Mouse (Mus musculus): ENCODE measurements at regions not wholly inside any gene's neighbourhood (a gene's known extent, or its start where the extent isn't known, plus 50 kb on each side); places are given as distances from the start of the nearest gene placed in this dataset.

- no peak overlapping the region for H3K27ac ChIP-seq (ENCODE audit: low read depth, low read length)
- H3K4me2 ChIP-seq (ENCODE audit: low read length), result no peak overlapping the region
- no peaks in the 10 kb centered on the region for H3K4me1 ChIP-seq (ENCODE audit: control insufficient read depth, insufficient read depth, low read depth, low read length)
- ATAC-seq, result peak; percentile 34; the same call in 1 of the 2 replicates
- no peaks in the 10 kb centered on the region for H3K27me3 ChIP-seq (replicated peaks; ENCODE audit: control insufficient read depth, insufficient read depth, low read length)
- H3K4me3 ChIP-seq (ENCODE audit: low read length), result no peak overlapping the region
- no peaks in the 10 kb centered on the region for H3K36me3 ChIP-seq (ENCODE audit: control insufficient read depth, insufficient read depth, low read length)
- no peak overlapping the region for H3K9ac ChIP-seq (ENCODE audit: low read depth, low read length)
- H3K9me3 ChIP-seq (ENCODE audit: control insufficient read depth, low read length), result no peaks in the 10 kb centered on the region
- WGBS, result 89% methylated on average over 8 of the region's 8 CpGs
Measured at GRCm38 (mm10) chr1:119223876-119224275, 170.5 kb upstream of the Gli2 start.

- no peak for ATAC-seq
- Histone ChIP-seq H3K27me3 (replicated peaks; ENCODE audit: control insufficient read depth, insufficient read depth, low read length) (no peaks in the 10 kb centered on the region), H3K9me3 (ENCODE audit: control insufficient read depth, low read length) (no peaks in the 10 kb centered on the region), H3K4me2 (ENCODE audit: low read length) (no peak overlapping the region), H3K9ac (ENCODE audit: low read depth, low read length) (no peak overlapping the region), H3K4me1 (ENCODE audit: control insufficient read depth, insufficient read depth, low read depth, low read length) (no peaks in the 10 kb centered on the region), H3K36me3 (ENCODE audit: control insufficient read depth, insufficient read depth, low read length) (no peaks in the 10 kb centered on the region), H3K27ac (ENCODE audit: low read depth, low read length) (no peak overlapping the region), H3K4me3 (ENCODE audit: low read length) (no peak overlapping the region)
- WGBS, result 90% methylated on average over 6 of the region's 6 CpGs
Measured at GRCm38 (mm10) chr1:119221901-119222300, 168.5 kb upstream of the Gli2 start.

GRCm38 (mm10) chr1:119221012-119221411 lies 167.6 kb upstream of the Gli2 start:
- Histone ChIP-seq H3K4me2 (ENCODE audit: low read length) (no peak overlapping the region), H3K4me1 (ENCODE audit: control insufficient read depth, insufficient read depth, low read depth, low read length) (no peaks in the 10 kb centered on the region), H3K9ac (ENCODE audit: low read depth, low read length) (no peak overlapping the region), H3K27ac (ENCODE audit: low read depth, low read length) (no peak overlapping the region), H3K9me3 (ENCODE audit: control insufficient read depth, low read length) (no peaks in the 10 kb centered on the region), H3K27me3 (replicated peaks; ENCODE audit: control insufficient read depth, insufficient read depth, low read length) (no peaks in the 10 kb centered on the region), H3K36me3 (ENCODE audit: control insufficient read depth, insufficient read depth, low read length) (no peaks in the 10 kb centered on the region), H3K4me3 (ENCODE audit: low read length) (no peak overlapping the region)
- no peak for ATAC-seq
- WGBS, result 81% methylated on average over 7 of the region's 7 CpGs

GRCm38 (mm10) chr1:119219817-119220216 lies 166.4 kb upstream of the Gli2 start:
- Histone ChIP-seq H3K4me1 (ENCODE audit: control insufficient read depth, insufficient read depth, low read depth, low read length) (no peaks in the 10 kb centered on the region), H3K4me2 (ENCODE audit: low read length) (no peak overlapping the region), H3K9ac (ENCODE audit: low read depth, low read length) (no peak overlapping the region), H3K4me3 (ENCODE audit: low read length) (no peak overlapping the region), H3K9me3 (ENCODE audit: control insufficient read depth, low read length) (no peaks in the 10 kb centered on the region), H3K27me3 (replicated peaks; ENCODE audit: control insufficient read depth, insufficient read depth, low read length) (no peaks in the 10 kb centered on the region), H3K36me3 (ENCODE audit: control insufficient read depth, insufficient read depth, low read length) (no peaks in the 10 kb centered on the region), H3K27ac (ENCODE audit: low read depth, low read length) (no peak overlapping the region)
- WGBS, result 73% methylated on average over 7 of the region's 10 CpGs
- no peak for ATAC-seq

- Histone ChIP-seq H3K9me3 (ENCODE audit: control insufficient read depth, low read length) (no peaks in the 10 kb centered on the region), H3K4me3 (ENCODE audit: low read length) (no peak overlapping the region), H3K36me3 (ENCODE audit: control insufficient read depth, insufficient read depth, low read length) (no peaks in the 10 kb centered on the region), H3K4me2 (ENCODE audit: low read length) (no peak overlapping the region), H3K27me3 (replicated peaks; ENCODE audit: control insufficient read depth, insufficient read depth, low read length) (no peaks in the 10 kb centered on the region), H3K4me1 (ENCODE audit: control insufficient read depth, insufficient read depth, low read depth, low read length) (no peaks in the 10 kb centered on the region), H3K9ac (ENCODE audit: low read depth, low read length) (no peak overlapping the region), H3K27ac (ENCODE audit: low read depth, low read length) (no peak overlapping the region)
- ATAC-seq, result no peak
- 61% methylated on average over 4 of the region's 4 CpGs for WGBS
Measured at GRCm38 (mm10) chr1:119217387-119217786, 164.0 kb upstream of the Gli2 start.

- no peak overlapping the region for H3K4me3 ChIP-seq (ENCODE audit: low read length)
- no peaks in the 10 kb centered on the region for H3K27me3 ChIP-seq (replicated peaks; ENCODE audit: control insufficient read depth, insufficient read depth, low read length)
- ATAC-seq, result no peak
- no peaks in the 10 kb centered on the region; the same call in 1 of the 2 replicates for H3K4me1 ChIP-seq (ENCODE audit: control insufficient read depth, insufficient read depth, low read depth, low read length)
- H3K9me3 ChIP-seq (ENCODE audit: control insufficient read depth, low read length), result no peaks in the 10 kb centered on the region
- no peak overlapping the region for H3K4me2 ChIP-seq (ENCODE audit: low read length)
- 55% methylated on average over 7 of the region's 7 CpGs for WGBS
- no peaks in the 10 kb centered on the region for H3K36me3 ChIP-seq (ENCODE audit: control insufficient read depth, insufficient read depth, low read length)
- no peak overlapping the region for H3K27ac ChIP-seq (ENCODE audit: low read depth, low read length)
- H3K9ac ChIP-seq (ENCODE audit: low read depth, low read length), result no peak overlapping the region
Measured at GRCm38 (mm10) chr1:119209607-119210007, 156.2 kb upstream of the Gli2 start.

- Histone ChIP-seq H3K9me3 (ENCODE audit: control insufficient read depth, low read length) (no peaks in the 10 kb centered on the region), H3K4me3 (ENCODE audit: low read length) (no peak overlapping the region), H3K4me1 (ENCODE audit: control insufficient read depth, insufficient read depth, low read depth, low read length) (peaks cover under 1% of the 10 kb centered on the region; the same call in 1 of the 2 replicates), H3K4me2 (ENCODE audit: low read length) (no peak overlapping the region), H3K36me3 (ENCODE audit: control insufficient read depth, insufficient read depth, low read length) (no peaks in the 10 kb centered on the region), H3K9ac (ENCODE audit: low read depth, low read length) (no peak overlapping the region), H3K27me3 (replicated peaks; ENCODE audit: control insufficient read depth, insufficient read depth, low read length) (no peaks in the 10 kb centered on the region), H3K27ac (ENCODE audit: low read depth, low read length) (no peak overlapping the region)
- WGBS, result 62% methylated on average over 6 of the region's 6 CpGs
- ATAC-seq, result no peak
Measured at GRCm38 (mm10) chr1:119202456-119202855, 149.0 kb upstream of the Gli2 start.

GRCm38 (mm10) chr1:119197415-119197700 lies 143.9 kb upstream of the Gli2 start:
- Histone ChIP-seq H3K4me2 (ENCODE audit: low read length) (peak overlapping the region; percentile 19; the same call in 1 of the 2 replicates), H3K27ac (ENCODE audit: low read depth, low read length) (no peak overlapping the region), H3K27me3 (replicated peaks; ENCODE audit: control insufficient read depth, insufficient read depth, low read length) (no peaks in the 10 kb centered on the region), H3K9ac (ENCODE audit: low read depth, low read length) (no peak overlapping the region), H3K36me3 (ENCODE audit: control insufficient read depth, insufficient read depth, low read length) (no peaks in the 10 kb centered on the region), H3K4me3 (ENCODE audit: low read length) (no peak overlapping the region), H3K4me1 (ENCODE audit: control insufficient read depth, insufficient read depth, low read depth, low read length) (peaks cover 5% of the 10 kb centered on the region), H3K9me3 (ENCODE audit: control insufficient read depth, low read length) (no peaks in the 10 kb centered on the region)
- 40% methylated on average over 7 of the region's 7 CpGs for WGBS
- 0 out of 2 replicates have a peak, but pooled peaks have one; percentile 14 for ATAC-seq

GRCm38 (mm10) chr1:119196674-119197414 lies 143.4 kb upstream of the Gli2 start:
- Histone ChIP-seq H3K36me3 (ENCODE audit: control insufficient read depth, insufficient read depth, low read length) (no peaks in the 10 kb centered on the region), H3K27me3 (replicated peaks; ENCODE audit: control insufficient read depth, insufficient read depth, low read length) (no peaks in the 10 kb centered on the region), H3K9me3 (ENCODE audit: control insufficient read depth, low read length) (no peaks in the 10 kb centered on the region), H3K27ac (ENCODE audit: low read depth, low read length) (no peak overlapping the region), H3K4me1 (ENCODE audit: control insufficient read depth, insufficient read depth, low read depth, low read length) (peaks cover 5% of the 10 kb centered on the region), H3K4me2 (ENCODE audit: low read length) (peak overlapping the region; percentile 19; the same call in 1 of the 2 replicates), H3K9ac (ENCODE audit: low read depth, low read length) (no peak overlapping the region), H3K4me3 (ENCODE audit: low read length) (no peak overlapping the region)
- ATAC-seq, result peak; percentile 53; the same call in 1 of the 2 replicates
- 18% methylated on average over 13 of the region's 13 CpGs for WGBS

Measured in hindbrain, embryonic 16.5 days (tissue).